9 mouse cellular contexts compared by ENCODE assay signal in the genomic region with DNA sequence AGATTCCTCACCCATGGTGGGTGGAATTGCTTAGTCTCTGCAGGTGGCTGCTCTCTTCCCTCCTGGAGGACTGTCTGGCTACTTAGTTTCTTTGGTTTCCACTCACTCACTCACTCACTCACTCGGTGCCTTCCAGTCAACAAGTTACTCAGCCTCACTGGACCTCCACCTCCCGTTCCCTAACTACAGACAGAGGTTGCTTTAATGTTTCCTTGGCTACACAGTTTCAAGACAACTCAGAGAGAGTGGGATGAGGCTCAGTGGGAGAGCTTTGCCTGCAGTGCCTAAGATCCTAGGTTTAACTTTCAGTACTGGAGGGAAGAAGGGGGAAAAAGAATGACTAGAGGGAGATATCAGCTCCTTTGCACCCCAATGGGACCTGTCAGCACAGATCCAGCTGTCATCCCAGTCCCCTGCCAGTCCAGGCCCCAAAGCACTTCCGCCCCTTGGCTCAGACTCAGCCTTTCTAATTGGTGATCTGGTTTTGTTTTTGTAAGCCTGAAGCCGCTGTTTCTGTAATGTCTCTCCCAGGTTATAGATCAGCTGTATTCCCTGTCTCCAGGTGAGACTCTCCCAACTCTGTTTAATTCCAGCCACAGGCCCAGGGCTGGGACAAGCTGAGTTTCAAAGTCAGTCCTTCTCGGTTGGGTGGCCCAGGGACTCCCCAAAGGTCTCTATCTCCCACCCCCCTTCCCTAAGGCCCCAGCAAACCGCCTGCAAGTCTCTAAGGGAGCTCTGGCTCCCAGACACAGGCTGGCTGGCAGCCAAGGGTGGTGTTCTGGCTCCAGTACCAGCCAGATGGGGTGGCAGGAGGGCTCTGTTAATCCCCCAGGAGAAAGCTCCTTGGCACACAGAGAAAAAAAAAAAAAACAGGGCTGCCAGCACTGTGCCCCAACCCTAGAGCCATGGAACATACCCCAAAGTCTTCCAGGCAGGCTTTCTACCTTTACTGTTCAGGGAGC.
DNase-seq lines count a peak whose midpoint lies in the region; ATAC-seq lines count a peak whose summit lies in the region.
"Had no signal": no experiment of that assay in that cellular context is flagged by ENCODE, and none has a peak within 500 bp of the region (broad histone marks: within the 10 kb centered on the region; RNA-seq: fewer than 3 reads in every experiment).

No protein-coding gene starts in this region.

- peaks cover 61% of the 10 kb centered on the region for H3K4me1 ChIP-seq in embryonic facial prominence, embryonic 12.5 days
- peaks cover 37 to 45% of the 10 kb centered on the region in 2 experiments for H3K4me1 ChIP-seq in heart, embryonic 14.5 days (ENCODE audit: control insufficient read depth in 2 of 2, insufficient read depth in 2 of 2, low read length in 2 of 2)
- peaks cover 29% of the 10 kb centered on the region for H3K4me1 ChIP-seq in kidney, embryonic 16.5 days (ENCODE audit: insufficient read depth, low read length)

- no peak overlapping the region for H3K9ac ChIP-seq in embryonic facial prominence, embryonic 12.5 days
- 0 out of 2 replicates have a peak overlapping the region, but pooled peaks have one; percentile 22 for H3K9ac ChIP-seq in heart, embryonic 14.5 days (ENCODE audit: low read length)
- no peak overlapping the region for H3K9ac ChIP-seq in kidney, embryonic 16.5 days (replicated peaks; ENCODE audit: low read length)

- no peaks in the 10 kb centered on the region for H3K9me3 ChIP-seq in embryonic facial prominence, embryonic 12.5 days
- no peaks in the 10 kb centered on the region for H3K9me3 ChIP-seq in heart, embryonic 14.5 days (ENCODE audit: control insufficient read depth, low read length)
- H3K9me3 ChIP-seq in kidney, embryonic 16.5 days (ENCODE audit: low read length), result no peaks in the 10 kb centered on the region

- no peaks in the 10 kb centered on the region for H3K27me3 ChIP-seq in embryonic facial prominence, embryonic 12.5 days
- no peaks in the 10 kb centered on the region for H3K27me3 ChIP-seq in heart, embryonic 14.5 days (ENCODE audit: control insufficient read depth, insufficient read depth, low read length)
- no peaks in the 10 kb centered on the region for H3K27me3 ChIP-seq in kidney, embryonic 16.5 days (ENCODE audit: insufficient read depth, low read length)

- H3K4me2 ChIP-seq in embryonic facial prominence, embryonic 12.5 days (replicated peaks), result 0 out of 2 replicates have a peak overlapping the region, but pooled peaks have one; percentile 1
- H3K4me2 ChIP-seq in heart, embryonic 14.5 days (ENCODE audit: low read length), result peak overlapping the region; percentile 28
- H3K4me2 ChIP-seq in kidney, embryonic 16.5 days (replicated peaks; ENCODE audit: low read depth, low read length), result no peak overlapping the region

- H3K36me3 ChIP-seq in embryonic facial prominence, embryonic 12.5 days, result no peaks in the 10 kb centered on the region
- H3K36me3 ChIP-seq in heart, embryonic 14.5 days (ENCODE audit: control insufficient read depth, insufficient read depth, low read length), result no peaks in the 10 kb centered on the region
- no peaks in the 10 kb centered on the region for H3K36me3 ChIP-seq in kidney, embryonic 16.5 days (ENCODE audit: insufficient read depth, low read length)

- no peak for ATAC-seq in embryonic facial prominence, embryonic 12.5 days (ENCODE audit: insufficient number of reproducible peaks, insufficient read depth, low FRiP score, low TSS enrichment)
- 0 out of 2 replicates have a peak, but pooled peaks have one; percentile 15 for ATAC-seq in heart, embryonic 14.5 days (ENCODE audit: insufficient number of reproducible peaks, insufficient read depth, low FRiP score, low read depth)
- peak; percentile 79 for ATAC-seq in kidney, embryonic 16.5 days (ENCODE audit: low FRiP score, low TSS enrichment)

- peak; percentile 58 to 68 for DNase-seq in cerebellum, postnatal 14 days
- no peak for DNase-seq in cerebellum, adult 11-12 months
- peak; percentile 31 for DNase-seq in lung, postnatal 36 days
- no peak for DNase-seq in natural killer cell, adult 2 months (ENCODE audit: low spot score in 2 of 2)
- no peak for DNase-seq in spleen, postnatal 4 days (ENCODE audit: low spot score in 2 of 2)

- H3K27ac ChIP-seq in embryonic facial prominence, embryonic 12.5 days, result peak overlapping the region; percentile 86
- H3K27ac ChIP-seq in heart, embryonic 14.5 days (replicated peaks in 1 of 2; ENCODE audit: control insufficient read depth in 1 of 2, insufficient read depth in 1 of 2, low read depth in 2 of 2, low read length in 2 of 2), result peak overlapping the region; percentile 75 to 78
- H3K27ac ChIP-seq in kidney, embryonic 16.5 days (ENCODE audit: low read length), result peak overlapping the region; percentile 8

- WGBS in embryonic facial prominence, embryonic 12.5 days, result 18% methylated on average over 6 of the region's 6 CpGs
- WGBS in heart, embryonic 14.5 days, result 12% methylated on average over 6 of the region's 6 CpGs
- WGBS in kidney, embryonic 16.5 days, result 28% methylated on average over 6 of the region's 6 CpGs

- no peak overlapping the region for H3K4me3 ChIP-seq in embryonic facial prominence, embryonic 12.5 days
- H3K4me3 ChIP-seq in heart, embryonic 14.5 days (ENCODE audit: control insufficient read depth in 1 of 2, insufficient read depth in 1 of 2, low read depth in 1 of 2, low read length in 2 of 2), result no peak overlapping the region
- no peak overlapping the region for H3K4me3 ChIP-seq in kidney, embryonic 16.5 days (ENCODE audit: low read length)
- H3K4me3 ChIP-seq: erythroblast, embryonic 14.5 days had no signal

Comparison
In these comparisons a context has a peak if more than half of its experiments do, and no peak if none do; other contexts are left out.
1. DNase-seq: peak in cerebellum, postnatal 14 days (2 of 2) and lung, postnatal 36 days (single experiment); none in cerebellum, adult 11-12 months (single experiment), natural killer cell, adult 2 months (0 of 2) and spleen, postnatal 4 days (0 of 2).
2. H3K27ac ChIP-seq: peak in every context shown above with its lines; median percentile 86 in embryonic facial prominence, embryonic 12.5 days; 76 in heart, embryonic 14.5 days; 8 in kidney, embryonic 16.5 days.